ENCODE assay signal across 9 mouse cellular contexts in genomic region chr13:94596386-94597033, GRCm38 (mm10).
DNase-seq lines count a peak whose midpoint lies in the region; ATAC-seq and TF ChIP-seq lines count a peak whose summit lies in the region.
"Had no signal": no experiment of that assay in that cellular context is flagged by ENCODE, and none has a peak within 500 bp of the region (broad histone marks: within the 10 kb centered on the region; RNA-seq: fewer than 3 reads in every experiment).

No protein-coding gene starts in this region.

- H3K4me1 ChIP-seq in ES-Bruce4 (ENCODE audit: control insufficient read depth, insufficient read depth, low read length) (no peaks in the 10 kb centered on the region), ES-E14 (ENCODE audit: control insufficient read depth in 2 of 2, insufficient read depth in 2 of 2, low read length in 2 of 2, poor library complexity in 1 of 2) (peaks cover 0 to 6% of the 10 kb centered on the region in 2 experiments; a peak in 2 of 4 replicates)
- peaks cover 10% of the 10 kb centered on the region for H3K4me1 ChIP-seq in forebrain, embryonic 16.5 days (replicated peaks; ENCODE audit: control insufficient read depth, insufficient read depth, low read length)
- H3K4me1 ChIP-seq in liver, embryonic 12.5 days, result peaks cover 5% of the 10 kb centered on the region; the same call in 1 of the 2 replicates

- TF ChIP-seq EP300 in ES-Bruce4 (IDR thresholded peaks at IDR 0.05; ENCODE audit: insufficient read depth, low read depth, low read length), result no peak

- H3K9me3 ChIP-seq in ES-Bruce4 (replicated peaks; ENCODE audit: control insufficient read depth, insufficient read depth, low read length, poor library complexity, severe bottlenecking) (no peaks in the 10 kb centered on the region), ES-E14 (ENCODE audit: control insufficient read depth, insufficient read depth, low read depth, low read length) (no peaks in the 10 kb centered on the region)
- 0 out of 2 replicates have a peak, but pooled peaks cover 2% of the 10 kb centered on the region for H3K9me3 ChIP-seq in forebrain, embryonic 16.5 days (ENCODE audit: control insufficient read depth, low read length)
- no peaks in the 10 kb centered on the region for H3K9me3 ChIP-seq in liver, embryonic 12.5 days (replicated peaks)

- no peak for TF ChIP-seq POLR2A in ES-Bruce4 (IDR thresholded peaks at IDR 0.05; ENCODE audit: insufficient read depth, low read length)

- WGBS in forebrain, embryonic 16.5 days, result 7% methylated on average over 20 of the region's 20 CpGs
- 14% methylated on average over 20 of the region's 20 CpGs for WGBS in liver, embryonic 12.5 days (ENCODE audit: insufficient replicate concordance)

- H3K9ac ChIP-seq in ES-Bruce4 (ENCODE audit: low read depth, poor library complexity, severe bottlenecking) (no peak overlapping the region; the same call in 1 of the 2 replicates), ES-E14 (ENCODE audit: insufficient read depth, low read depth, low read length, poor library complexity, severe bottlenecking) (no peak overlapping the region)
- no peak overlapping the region for H3K9ac ChIP-seq in forebrain, embryonic 16.5 days (replicated peaks; ENCODE audit: low read depth, low read length)
- H3K9ac ChIP-seq in liver, embryonic 12.5 days, result no peak overlapping the region

- peak overlapping the region; percentile 41 for H3K4me2 ChIP-seq in forebrain, embryonic 16.5 days (ENCODE audit: low read length)
- peak overlapping the region; percentile 46 for H3K4me2 ChIP-seq in liver, embryonic 12.5 days

- peaks cover 11% of the 10 kb centered on the region for H3K27me3 ChIP-seq in ES-Bruce4 (ENCODE audit: control insufficient read depth, insufficient read depth, low read length, poor library complexity, severe bottlenecking)
- H3K27me3 ChIP-seq in forebrain, embryonic 16.5 days (replicated peaks; ENCODE audit: control insufficient read depth, insufficient read depth, low read length), result peaks cover 68% of the 10 kb centered on the region
- H3K27me3 ChIP-seq in liver, embryonic 12.5 days (replicated peaks), result peaks cover 85% of the 10 kb centered on the region

- H3K4me3 ChIP-seq in ES-Bruce4 (ENCODE audit: low read depth, low read length), result peak overlapping the region; percentile 56; the same call in 1 of the 2 replicates
- H3K4me3 ChIP-seq in ES-E14 (ENCODE audit: insufficient read depth in 1 of 2, low read depth in 1 of 2, low read length in 2 of 2, poor library complexity in 1 of 2, severe bottlenecking in 1 of 2), result peak overlapping the region; percentile 37 to 65
- H3K4me3 ChIP-seq in forebrain, embryonic 16.5 days (replicated peaks; ENCODE audit: low read length), result peak overlapping the region; percentile 28
- H3K4me3 ChIP-seq in liver, embryonic 12.5 days, result peak overlapping the region; percentile 23; the same call in 1 of the 2 replicates

- no peak for TF ChIP-seq CTCF in ES-Bruce4 (IDR thresholded peaks at IDR 0.05; ENCODE audit: low read depth, low read length)

- H3K36me3 ChIP-seq in ES-Bruce4 (ENCODE audit: control insufficient read depth, insufficient read depth, low read length, poor library complexity, severe bottlenecking) (no peaks in the 10 kb centered on the region), ES-E14 (ENCODE audit: control insufficient read depth, insufficient read depth, low read length, poor library complexity, severe bottlenecking) (no peaks in the 10 kb centered on the region)
- H3K36me3 ChIP-seq in forebrain, embryonic 16.5 days (ENCODE audit: control insufficient read depth, insufficient read depth), result no peaks in the 10 kb centered on the region
- no peaks in the 10 kb centered on the region for H3K36me3 ChIP-seq in liver, embryonic 12.5 days

- peak; percentile 63; the same call in 1 of the 2 replicates for ATAC-seq in forebrain, embryonic 16.5 days
- no peak for ATAC-seq in liver, embryonic 12.5 days
- ATAC-seq in granulocyte monocyte progenitor cell, adult 5-6 weeks (replicated peaks; ENCODE audit: poor library complexity, severe bottlenecking), result no peak

- H3K27ac ChIP-seq in ES-Bruce4 (ENCODE audit: insufficient read depth, low read length) (no peak overlapping the region), ES-E14 (ENCODE audit: insufficient read depth, low read depth, low read length, poor library complexity, severe bottlenecking) (no peak overlapping the region)
- H3K27ac ChIP-seq in forebrain, embryonic 16.5 days (ENCODE audit: low read length), result no peak overlapping the region
- H3K27ac ChIP-seq in liver, embryonic 12.5 days, result no peak overlapping the region

- in situ Hi-C loops in ES-E14 (cut with MboI; ENCODE audit: low sequenced_read_pairs in 2 of 2, unreplicated experiment in 2 of 2), result no loop called here

- DNase-seq in ES-E14 (ENCODE audit: low read depth, low spot score), result peak; percentile 17
- DNase-seq in spleen, postnatal 4 days (ENCODE audit: low spot score in 2 of 2), result no peak
- DNase-seq in frontal cortex, postnatal 10 days (ENCODE audit: low spot score in 2 of 2), result no peak
- DNase-seq in kidney, postnatal 10 days, result no peak
- DNase-seq: adrenal gland, postnatal 36 days had no signal

TF ChIP-seq in ES-E14, 5 proteins besides CTCF, POLR2A, EP300 and RAD21:
- no peak for TF ChIP-seq ZNF384 (IDR thresholded peaks at IDR 0.05; ENCODE audit: low read depth, low read length)
- TF ChIP-seq ZC3H11A (IDR thresholded peaks at IDR 0.05; ENCODE audit: borderline replicate concordance, low read depth, low read length), result no peak
- TF ChIP-seq MAFK (IDR thresholded peaks at IDR 0.05; ENCODE audit: insufficient read depth, low read depth, low read length), result no peak
- no peak for TF ChIP-seq CHD2 (IDR thresholded peaks at IDR 0.05; ENCODE audit: low read depth, low read length)
- no peak for TF ChIP-seq HCFC1 (IDR thresholded peaks at IDR 0.05; ENCODE audit: borderline replicate concordance, insufficient read depth, low read length)
